Mouse (Mus musculus): ENCODE data around the gene Klc2.
"Not testable (repeated sequence)": the region's sequence is repeated elsewhere in the genome, so short reads cannot be mapped to it uniquely, and the experiment has no call there.

Klc2 gene

GRCm38 (mm10) chr19:5106074-5106473 is 12.3 kb downstream of the Klc2 start:
- DNase-seq (ENCODE audit: low spot score in 2 of 2): peak; percentile 34 to 39

GRCm38 (mm10) chr19:5098363-5099143 is 19.8 kb downstream of the Klc2 start, which contains the start of gene Cnih2:
Cnih2 (minus strand) TSS chr19:5098521.
- peak; percentile 29 to 49 for DNase-seq (ENCODE audit: low spot score in 2 of 2)

GRCm38 (mm10) chr19:5097521-5098362 is 20.6 kb downstream of the Klc2 start:
- DNase-seq (ENCODE audit: low spot score in 2 of 2): no peak

- no peak for DNase-seq (ENCODE audit: low spot score in 2 of 2)
Observed at GRCm38 (mm10) chr19:5095887-5096474, 22.4 kb downstream of the Klc2 start.

- no peak for DNase-seq (ENCODE audit: low spot score in 2 of 2)
Observed at GRCm38 (mm10) chr19:5094746-5095417, 23.5 kb downstream of the Klc2 start.

GRCm38 (mm10) chr19:5094243-5094632 is 24.1 kb downstream of the Klc2 start:
- peak; percentile 77 to 82 for DNase-seq (ENCODE audit: low spot score in 2 of 2)

- no peak for DNase-seq (ENCODE audit: low spot score in 2 of 2)
Observed at GRCm38 (mm10) chr19:5093481-5094242, 24.7 kb downstream of the Klc2 start.

GRCm38 (mm10) chr19:5092083-5092482 is 26.3 kb downstream of the Klc2 start:
- DNase-seq (ENCODE audit: low spot score in 2 of 2): no peak

- DNase-seq (ENCODE audit: low spot score in 2 of 2): no peak
Observed at GRCm38 (mm10) chr19:5089324-5089723, 29.0 kb downstream of the Klc2 start.

- DNase-seq (ENCODE audit: low spot score in 2 of 2): peak; percentile 98 to 99
Observed at GRCm38 (mm10) chr19:5087884-5088728, 30.3 kb downstream of the Klc2 start, which contains the start of gene Yif1a. Yif1a (plus strand) TSS chr19:5088538.

GRCm38 (mm10) chr19:5086533-5086932 is 31.8 kb downstream of the Klc2 start:
- not testable (repeated sequence) for DNase-seq (ENCODE audit: low spot score in 2 of 2)

GRCm38 (mm10) chr19:5085145-5085863 is 33.1 kb downstream of the Klc2 start, which contains the start of gene Tmem151a:
Tmem151a (minus strand) TSS chr19:5085531.
- DNase-seq (ENCODE audit: low spot score in 2 of 2): no peak

- DNase-seq (ENCODE audit: low spot score in 2 of 2): no peak
Observed at GRCm38 (mm10) chr19:5084834-5085144, 33.6 kb downstream of the Klc2 start.

- no peak for DNase-seq (ENCODE audit: low spot score in 2 of 2)
Observed at GRCm38 (mm10) chr19:5083961-5084833, 34.2 kb downstream of the Klc2 start.

GRCm38 (mm10) chr19:5082596-5082995 is 35.8 kb downstream of the Klc2 start:
- no peak for DNase-seq (ENCODE audit: low spot score in 2 of 2)

GRCm38 (mm10) chr19:5082005-5082404 is 36.4 kb downstream of the Klc2 start:
- DNase-seq (ENCODE audit: low spot score in 2 of 2): no peak

- DNase-seq (ENCODE audit: low spot score in 2 of 2): no peak
Observed at GRCm38 (mm10) chr19:5079279-5079678, 39.1 kb downstream of the Klc2 start.

- no peak for DNase-seq (ENCODE audit: low spot score in 2 of 2)
Observed at GRCm38 (mm10) chr19:5073518-5073917, 44.8 kb downstream of the Klc2 start.
